Mouse (Mus musculus): ENCODE results near the gene Ace.

- TF ChIP-seq ZNF384 (IDR thresholded peaks at IDR 0.05; ENCODE audit: low read depth, low read length) (no peak), ZC3H11A (IDR thresholded peaks at IDR 0.05; ENCODE audit: borderline replicate concordance, low read depth, low read length) (peak; percentile 95), HCFC1 (IDR thresholded peaks at IDR 0.05; ENCODE audit: borderline replicate concordance, insufficient read depth, low read length) (no peak), CHD2 (IDR thresholded peaks at IDR 0.05; ENCODE audit: low read depth, low read length) (no peak)
These were observed 40.4 kb upstream of the Ace start for GRCm38 (mm10) chr11:105927065-105928030.
